Mouse (Mus musculus) heart, embryonic 15.5 days (tissue): ENCODE data around the gene Gmds. TPM values are rescaled to one million over a fixed set of nuclear protein-coding genes. Genes with fewer than 3 reads are reported as not detected.
A peak's percentile ranks its signal among the peaks of the same experiment; 100 is the strongest.

Experiments used
- ATAC-seq: fragments of 200-750 bp; cut with Nextera tagmentation; replicated peaks from 2 replicates; pipeline ENCODE4 v1.8.0; 2017; ENCODE audit warnings: low read depth, moderate TSS enrichment; ENCODE audit not compliant: insufficient number of reproducible peaks, insufficient read depth, low FRiP score
- H3K27ac ChIP-seq: fragments of 300-500 bp; sonication (generic); 2 replicates; pipeline ENCODE4 v1.5.1; 2015; ENCODE audit warnings: mild to moderate bottlenecking, inconsistent platforms
- H3K27me3 ChIP-seq: fragments of 300-500 bp; sonication (generic); 2 replicates; pipeline ENCODE4 v1.6.1; 2015; ENCODE audit warnings: inconsistent platforms
- H3K36me3 ChIP-seq: fragments of 300-500 bp; sonication (generic); 2 replicates; pipeline ENCODE4 v1.6.1; 2015; ENCODE audit warnings: mild to moderate bottlenecking, inconsistent platforms
- H3K4me1 ChIP-seq: fragments of 300-500 bp; sonication (generic); replicated peaks from 2 replicates; pipeline ENCODE4 v1.6.1; 2015; ENCODE audit warnings: inconsistent platforms
- H3K4me2 ChIP-seq: fragments of 300-500 bp; sonication (generic); 2 replicates; pipeline ENCODE4 v1.6.1; 2015; ENCODE audit warnings: inconsistent platforms, mild to moderate bottlenecking, moderate library complexity
- H3K4me3 ChIP-seq: fragments of 300-500 bp; sonication (generic); 2 replicates; pipeline ENCODE4 v1.5.1; 2015; ENCODE audit warnings: mild to moderate bottlenecking, inconsistent platforms
- H3K9ac ChIP-seq: fragments of 300-500 bp; sonication (generic); 2 replicates; pipeline ENCODE4 v1.6.1; 2015; ENCODE audit warnings: mild to moderate bottlenecking, inconsistent platforms
- H3K9me3 ChIP-seq: fragments of 300-500 bp; sonication (generic); replicated peaks from 2 replicates; pipeline ENCODE4 v1.6.1; 2016; ENCODE audit warnings: inconsistent platforms
- WGBS: fragments of 180-500 bp; shearing (Covaris S2); methylation state at CpG from one replicate; pipeline ENCODE4 v1.1.7; 2015; ENCODE audit warnings: mixed read lengths; 5-methylcytosine and 5-hydroxymethylcytosine counted together
- polyA plus RNA-seq: library from polyadenylated mRNA; unstranded; fragments of >200 nt; fragmentation: Nextera tagmentation; extraction: Ambion mirVana; gene quantifications from 2 replicates; pipeline ENCODE4 v1.2.1, GENCODE M21; 2015

Gene Gmds
- polyA plus RNA-seq, 1 experiment from 2014 or later, result 19.4 TPM

DNA sequence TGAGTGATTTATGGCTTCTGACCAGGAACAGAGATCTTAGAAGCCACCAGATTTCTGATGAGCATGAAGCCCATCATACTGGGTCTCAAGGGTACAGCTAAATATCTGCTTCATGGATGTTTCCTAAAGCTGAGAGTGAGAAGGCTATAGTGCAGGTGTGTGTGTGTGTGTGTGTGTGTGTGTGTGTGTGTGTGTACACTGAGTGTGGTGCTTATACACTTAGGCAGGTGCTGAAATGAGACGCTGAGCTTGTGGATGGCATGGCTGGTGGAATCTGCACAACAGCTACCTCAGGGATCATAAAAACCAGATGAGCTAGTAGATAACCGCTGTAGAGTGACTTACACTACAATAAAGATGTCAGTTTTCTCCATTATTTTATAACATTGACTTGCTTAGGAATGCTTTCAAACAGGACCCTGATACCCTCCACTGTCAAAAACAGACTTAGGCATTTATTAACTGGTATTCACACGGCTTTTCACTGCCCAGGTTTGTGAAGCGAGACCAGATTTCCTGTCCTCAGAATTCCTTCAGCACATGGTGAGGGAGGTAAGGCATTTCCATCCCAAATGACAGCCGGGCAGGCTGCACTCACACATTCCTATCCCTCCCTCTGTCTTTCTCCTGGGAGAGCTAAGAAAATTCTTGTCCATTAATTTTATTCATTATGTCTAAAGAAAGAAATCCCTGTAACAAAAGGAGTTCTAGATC lies 489.1 kb downstream of the Gmds start:
- Histone ChIP-seq H3K9me3 (no peaks in the 10 kb centered on the region), H3K4me2 (no peak overlapping the region), H3K27ac (no peak overlapping the region), H3K27me3 (no peaks in the 10 kb centered on the region), H3K4me3 (no peak overlapping the region), H3K9ac (no peak overlapping the region), H3K4me1 (no peaks in the 10 kb centered on the region), H3K36me3 (no peaks in the 10 kb centered on the region)
- ATAC-seq, result no peak
- WGBS, result 45% methylated on average over 5 of the region's 5 CpGs

DNA sequence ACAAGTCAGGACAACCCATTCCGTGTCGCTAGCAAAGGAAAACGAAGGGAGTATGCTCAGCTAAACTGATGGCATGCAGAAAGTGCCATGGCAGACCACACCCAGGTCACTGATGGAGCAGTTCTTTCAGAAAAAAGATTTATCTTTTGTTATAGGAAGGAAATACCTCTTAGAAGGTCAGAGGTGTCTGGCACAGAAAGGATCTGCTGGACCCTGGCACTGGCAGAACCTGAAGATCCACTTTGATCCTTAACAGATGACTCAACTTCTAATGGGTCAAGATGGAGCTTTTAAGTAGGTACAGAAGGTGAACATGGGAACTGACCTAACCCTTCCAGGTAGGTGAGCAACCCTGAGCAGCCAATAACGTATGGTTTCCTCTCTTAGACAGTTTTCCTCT lies 502.7 kb downstream of the Gmds start:
- Histone ChIP-seq H3K36me3 (no peaks in the 10 kb centered on the region), H3K27me3 (no peaks in the 10 kb centered on the region), H3K4me3 (no peak overlapping the region), H3K9ac (no peak overlapping the region), H3K9me3 (no peaks in the 10 kb centered on the region), H3K27ac (no peak overlapping the region), H3K4me2 (no peak overlapping the region), H3K4me1 (no peaks in the 10 kb centered on the region)
- WGBS, result 75% methylated on average over 4 of the region's 4 CpGs
- ATAC-seq, result no peak

DNA sequence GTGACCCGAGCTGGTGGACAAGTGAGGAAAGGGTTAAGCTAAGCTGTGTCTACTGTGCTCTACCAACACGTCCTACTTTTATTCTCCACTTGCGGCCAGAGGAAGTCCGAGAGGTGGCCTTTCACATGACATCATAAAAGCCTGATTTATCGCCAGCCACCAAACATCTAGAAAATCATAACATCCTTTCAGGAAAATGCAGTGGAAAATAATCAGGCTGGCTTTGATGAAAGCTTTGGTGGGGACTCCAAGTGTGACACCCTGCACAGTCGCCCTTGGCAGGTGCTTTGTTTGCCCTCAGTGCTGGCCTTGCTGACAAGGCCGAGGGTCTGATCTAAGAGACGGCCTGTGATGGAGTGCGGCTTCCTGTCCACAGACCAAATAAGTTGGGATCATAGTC lies 508.2 kb downstream of the Gmds start:
- H3K4me2 ChIP-seq, result no peak overlapping the region
- peak; percentile 61 for ATAC-seq
- H3K9me3 ChIP-seq, result no peaks in the 10 kb centered on the region
- peaks cover 7% of the 10 kb centered on the region; the same call in 1 of the 2 replicates for H3K27me3 ChIP-seq
- WGBS, result 49% methylated on average over 9 of the region's 9 CpGs
- H3K4me1 ChIP-seq, result peaks cover 4% of the 10 kb centered on the region; the same call in 1 of the 2 replicates
- H3K4me3 ChIP-seq, result no peak overlapping the region
- H3K36me3 ChIP-seq, result no peaks in the 10 kb centered on the region
- no peak overlapping the region for H3K27ac ChIP-seq
- H3K9ac ChIP-seq, result no peak overlapping the region

DNA sequence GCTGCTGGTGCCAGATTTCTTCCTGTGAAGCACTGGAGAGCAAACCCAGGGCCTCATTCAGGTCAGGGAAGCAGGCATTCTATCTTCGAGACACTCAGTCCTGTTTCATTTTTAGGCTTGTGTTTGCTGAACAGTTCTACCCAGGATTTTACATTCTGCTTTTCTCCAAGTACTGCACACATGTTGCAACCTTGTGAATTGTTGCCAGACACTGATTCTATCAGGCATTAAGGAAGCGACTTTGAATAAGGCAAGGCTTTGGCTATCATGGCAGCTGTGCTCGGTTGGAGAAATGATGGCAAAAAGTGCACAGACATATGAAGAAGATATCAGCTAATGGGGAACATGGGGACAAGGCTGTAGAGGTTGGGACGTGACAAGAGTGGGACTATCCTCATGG lies 510.1 kb downstream of the Gmds start:
- WGBS, result 83% methylated on average over 4 of the region's 4 CpGs
- Histone ChIP-seq H3K27me3 (peaks cover 15% of the 10 kb centered on the region; the same call in 1 of the 2 replicates), H3K27ac (no peak overlapping the region)

DNA sequence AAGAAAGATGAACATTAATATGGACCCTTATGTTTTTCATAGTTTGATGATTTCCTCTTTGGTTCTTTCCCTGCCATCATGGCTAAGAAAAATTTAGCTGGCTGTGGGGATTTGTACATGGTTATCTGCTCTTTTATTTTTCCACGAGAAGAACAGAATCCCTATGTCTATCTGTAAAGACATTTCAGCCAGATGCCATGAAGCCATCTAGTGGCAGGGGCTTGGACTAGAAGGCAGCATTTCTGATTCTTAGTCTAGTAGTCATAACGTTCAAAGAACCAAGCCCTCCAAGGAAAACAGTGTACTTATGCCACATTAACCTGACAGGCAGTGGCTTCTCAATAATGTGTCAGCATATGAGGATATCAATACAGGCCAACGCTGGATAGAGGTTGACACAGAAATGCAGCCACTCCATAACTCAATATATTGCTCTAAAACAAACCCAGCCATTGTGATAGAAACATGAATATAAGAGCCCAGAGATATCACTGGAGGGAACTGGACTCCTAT lies 510.7 kb downstream of the Gmds start:
- Histone ChIP-seq H3K4me1 (peaks cover 4% of the 10 kb centered on the region; the same call in 1 of the 2 replicates), H3K36me3 (no peaks in the 10 kb centered on the region), H3K9ac (no peak overlapping the region), H3K27me3 (peaks cover 15% of the 10 kb centered on the region; the same call in 1 of the 2 replicates), H3K4me3 (no peak overlapping the region), H3K27ac (no peak overlapping the region), H3K4me2 (no peak overlapping the region), H3K9me3 (no peaks in the 10 kb centered on the region)
- ATAC-seq, result no peak
- WGBS, result 35% methylated on average over 3 of the region's 3 CpGs

More for the DNA sequence above, 510.1 kb downstream of the Gmds start:
- Histone ChIP-seq H3K4me3 (no peak overlapping the region), H3K9me3 (no peaks in the 10 kb centered on the region), H3K4me2 (no peak overlapping the region), H3K4me1 (peaks cover 4% of the 10 kb centered on the region; the same call in 1 of the 2 replicates), H3K9ac (no peak overlapping the region), H3K36me3 (no peaks in the 10 kb centered on the region)
- no peak for ATAC-seq

DNA sequence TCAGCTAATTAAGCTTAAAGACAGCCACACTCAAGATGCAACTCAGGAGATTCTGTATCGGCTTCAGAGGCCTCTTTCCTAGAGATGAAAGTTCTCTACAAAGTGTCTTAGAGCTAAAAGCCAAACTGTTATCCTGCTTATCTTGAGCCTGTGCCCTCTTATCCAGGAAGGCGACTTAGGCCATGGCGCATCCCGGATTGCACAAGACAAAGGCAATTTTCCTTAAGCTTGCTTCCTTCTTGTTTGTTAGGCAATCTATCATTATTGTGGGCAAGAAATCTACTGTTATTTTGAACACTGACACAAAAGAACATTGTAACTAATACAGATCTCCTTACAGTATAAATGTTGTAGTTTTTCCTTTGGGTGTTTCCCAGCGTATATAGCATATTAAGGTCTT lies 511.4 kb downstream of the Gmds start:
- Histone ChIP-seq H3K27ac (no peak overlapping the region), H3K27me3 (peaks cover 15% of the 10 kb centered on the region; the same call in 1 of the 2 replicates), H3K4me1 (peaks cover 4% of the 10 kb centered on the region; the same call in 1 of the 2 replicates), H3K36me3 (no peaks in the 10 kb centered on the region), H3K9ac (no peak overlapping the region), H3K4me2 (no peak overlapping the region), H3K9me3 (no peaks in the 10 kb centered on the region), H3K4me3 (no peak overlapping the region)
- 50% methylated on average over 5 of the region's 5 CpGs for whole genome bisulfite sequencing
- ATAC-seq, result no peak

DNA sequence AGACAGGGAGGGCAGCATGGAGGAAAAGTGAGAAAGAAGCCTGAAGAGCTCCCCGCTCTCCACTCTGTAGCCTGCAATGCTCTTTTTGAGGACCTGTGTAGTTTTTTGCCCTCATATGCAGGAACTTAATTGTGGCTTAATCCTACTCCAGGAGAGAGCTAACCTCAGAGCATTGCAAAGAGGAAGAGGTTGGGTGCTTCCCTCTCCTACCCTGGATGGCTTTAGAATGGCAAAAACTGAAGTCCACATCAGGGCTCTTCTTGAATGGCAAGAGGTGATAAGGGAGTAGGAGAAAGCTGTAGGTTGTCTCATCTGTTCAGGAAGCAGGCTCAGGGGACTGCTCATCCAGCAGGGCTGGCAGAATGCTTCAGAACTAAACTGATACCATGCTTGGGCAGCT lies 513.4 kb downstream of the Gmds start:
- H3K27ac ChIP-seq, result no peak overlapping the region
- H3K27me3 ChIP-seq, result peaks cover 15% of the 10 kb centered on the region; the same call in 1 of the 2 replicates
- H3K9me3 ChIP-seq, result no peaks in the 10 kb centered on the region
- WGBS, result 89% methylated on average over 1 of the region's 1 CpGs
- ATAC-seq, result no peak
- peaks cover 14% of the 10 kb centered on the region for H3K4me1 ChIP-seq
- no peak overlapping the region for H3K4me3 ChIP-seq
- H3K36me3 ChIP-seq, result no peaks in the 10 kb centered on the region
- H3K9ac ChIP-seq, result no peak overlapping the region
- no peak overlapping the region for H3K4me2 ChIP-seq

DNA sequence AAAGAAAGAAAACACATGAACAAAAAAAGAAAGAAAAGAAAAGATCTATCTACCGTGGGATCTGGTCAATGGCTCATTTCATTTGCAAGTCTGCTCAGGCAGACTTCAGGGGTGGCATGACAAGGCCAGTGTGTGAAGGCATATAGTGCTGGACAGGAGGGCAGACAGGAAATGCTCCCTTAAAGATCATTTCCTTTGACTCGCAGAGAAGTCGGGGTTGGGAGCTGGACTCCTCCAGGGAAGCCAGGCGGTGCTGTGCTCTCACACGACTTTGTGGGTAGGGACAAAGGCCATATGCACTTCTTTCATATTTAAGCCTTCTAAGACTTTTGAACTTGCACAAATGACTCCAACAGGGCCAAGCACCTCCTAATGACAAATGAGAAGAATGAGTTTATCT lies 515.2 kb downstream of the Gmds start:
- no peak overlapping the region for H3K4me2 ChIP-seq
- H3K9me3 ChIP-seq, result no peaks in the 10 kb centered on the region
- H3K27me3 ChIP-seq, result peaks cover 22% of the 10 kb centered on the region; the same call in 1 of the 2 replicates
- H3K4me1 ChIP-seq, result peaks cover 19% of the 10 kb centered on the region
- ATAC-seq, result no peak
- no peaks in the 10 kb centered on the region for H3K36me3 ChIP-seq
- no peak overlapping the region for H3K27ac ChIP-seq
- no peak overlapping the region for H3K9ac ChIP-seq
- 54% methylated on average over 5 of the region's 5 CpGs for WGBS
- no peak overlapping the region for H3K4me3 ChIP-seq

DNA sequence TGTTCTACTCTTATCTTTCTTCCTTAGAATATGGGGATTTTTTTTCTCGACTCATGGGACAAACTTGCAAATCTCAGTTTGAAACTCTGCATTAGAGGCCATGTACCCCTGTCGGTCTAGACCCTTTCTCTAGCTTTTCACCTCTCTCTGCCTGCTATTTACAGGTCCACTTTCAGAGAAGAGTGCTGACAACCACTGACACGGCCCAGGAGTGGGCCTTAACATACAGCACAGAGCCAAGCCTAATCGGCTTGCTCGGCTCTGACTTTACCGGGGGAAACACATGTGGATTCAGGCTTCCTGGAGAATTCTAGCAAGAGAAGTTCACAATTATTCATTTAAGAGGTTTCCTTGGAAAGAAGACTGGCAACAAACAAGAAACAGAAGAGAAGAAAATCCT lies 517.5 kb downstream of the Gmds start:
- peak overlapping the region; percentile 47 for H3K9ac ChIP-seq
- peak overlapping the region; percentile 75 for H3K4me2 ChIP-seq
- peak overlapping the region; percentile 44 for H3K4me3 ChIP-seq
- no peaks in the 10 kb centered on the region for H3K36me3 ChIP-seq
- no peaks in the 10 kb centered on the region for H3K9me3 ChIP-seq
- peak overlapping the region; percentile 60 for H3K27ac ChIP-seq
- WGBS, result 6% methylated on average over 6 of the region's 6 CpGs
- H3K27me3 ChIP-seq, result peaks cover 36% of the 10 kb centered on the region
- peaks cover 16% of the 10 kb centered on the region for H3K4me1 ChIP-seq
- ATAC-seq, result peak; percentile 48

DNA sequence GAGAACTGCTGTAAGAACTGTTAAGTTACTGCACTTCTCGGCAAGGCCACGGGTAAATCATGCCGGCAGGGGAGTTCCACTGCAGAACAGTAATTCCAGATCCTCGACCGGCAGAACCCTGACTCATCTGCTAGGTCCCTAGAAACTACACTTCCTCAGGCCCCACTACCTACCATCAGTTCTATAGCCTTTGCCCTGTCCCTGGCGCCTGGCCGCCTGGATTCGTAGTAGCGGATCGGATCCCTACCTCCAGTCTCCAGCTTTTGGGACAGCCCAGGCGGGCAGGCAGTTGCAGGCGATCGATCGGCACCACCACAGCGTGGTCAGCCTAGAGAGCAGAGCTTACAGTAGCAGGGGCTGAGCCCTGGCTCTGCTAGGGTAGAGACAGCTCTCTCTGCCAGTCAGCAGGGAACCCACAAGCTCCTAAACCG lies 517.9 kb downstream of the Gmds start:
- WGBS, result 5% methylated on average over 16 of the region's 16 CpGs
- peak overlapping the region; percentile 47 for H3K9ac ChIP-seq
- peak; percentile 58; the same call in 1 of the 2 replicates for ATAC-seq
- H3K4me1 ChIP-seq, result peaks cover 17% of the 10 kb centered on the region
- peak overlapping the region; percentile 60 for H3K27ac ChIP-seq
- H3K36me3 ChIP-seq, result no peaks in the 10 kb centered on the region
- no peaks in the 10 kb centered on the region for H3K9me3 ChIP-seq
- H3K4me2 ChIP-seq, result peak overlapping the region; percentile 75
- peak overlapping the region; percentile 44 for H3K4me3 ChIP-seq
- H3K27me3 ChIP-seq, result peaks cover 41% of the 10 kb centered on the region

DNA sequence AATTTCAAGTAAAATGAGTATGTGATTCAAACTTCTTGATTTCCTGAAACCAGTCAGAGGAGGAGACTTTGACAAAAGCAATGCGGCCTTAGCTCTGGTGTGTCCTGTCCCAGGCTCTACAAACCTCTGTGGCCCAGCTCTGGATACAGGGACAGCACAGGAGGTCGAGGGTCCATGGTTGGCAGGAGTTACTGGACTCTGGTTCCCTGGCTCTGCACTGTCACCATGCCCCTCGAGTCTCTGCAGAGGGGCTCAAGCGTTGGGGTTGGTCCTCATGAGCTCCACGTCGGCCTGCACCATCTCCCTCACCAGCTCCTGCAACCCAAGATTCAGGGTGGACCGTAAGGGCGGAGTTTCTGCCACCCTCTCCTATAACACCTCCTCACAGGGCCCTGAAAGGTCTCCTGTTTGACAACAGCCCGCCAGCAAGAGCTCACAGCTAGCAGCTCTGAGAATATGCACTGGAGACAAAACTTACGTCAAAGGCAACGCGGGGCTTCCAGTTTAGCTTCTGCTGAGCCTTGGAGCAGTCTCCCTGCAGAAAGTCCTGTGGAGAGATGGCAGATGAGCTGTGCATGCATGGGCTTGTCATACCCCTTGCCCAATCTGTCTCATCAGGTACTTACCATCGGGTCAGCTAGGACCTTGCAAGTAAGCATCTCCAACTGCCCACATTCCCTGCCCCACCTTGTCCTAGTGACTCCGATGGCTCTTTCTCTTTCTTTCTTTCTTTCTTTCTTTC lies 518.7 kb downstream of the Gmds start:
- peak overlapping the region; percentile 24; the same call in 1 of the 2 replicates for H3K4me2 ChIP-seq
- H3K36me3 ChIP-seq, result no peaks in the 10 kb centered on the region
- H3K27me3 ChIP-seq, result peaks cover 38% of the 10 kb centered on the region
- 46% methylated on average over 14 of the region's 14 CpGs for WGBS
- H3K4me3 ChIP-seq, result no peak overlapping the region; the same call in 1 of the 2 replicates
- peaks cover 19% of the 10 kb centered on the region for H3K4me1 ChIP-seq
- H3K9ac ChIP-seq, result no peak overlapping the region
- ATAC-seq, result no peak
- H3K9me3 ChIP-seq, result no peaks in the 10 kb centered on the region
- no peak overlapping the region for H3K27ac ChIP-seq
